Mouse (Mus musculus): Measurements from ENCODE around the gene H2-M10.1.
"Not testable (repeated sequence)": the region's sequence is repeated elsewhere in the genome, so short reads cannot be mapped to it uniquely, and the experiment has no call there.

DNA sequence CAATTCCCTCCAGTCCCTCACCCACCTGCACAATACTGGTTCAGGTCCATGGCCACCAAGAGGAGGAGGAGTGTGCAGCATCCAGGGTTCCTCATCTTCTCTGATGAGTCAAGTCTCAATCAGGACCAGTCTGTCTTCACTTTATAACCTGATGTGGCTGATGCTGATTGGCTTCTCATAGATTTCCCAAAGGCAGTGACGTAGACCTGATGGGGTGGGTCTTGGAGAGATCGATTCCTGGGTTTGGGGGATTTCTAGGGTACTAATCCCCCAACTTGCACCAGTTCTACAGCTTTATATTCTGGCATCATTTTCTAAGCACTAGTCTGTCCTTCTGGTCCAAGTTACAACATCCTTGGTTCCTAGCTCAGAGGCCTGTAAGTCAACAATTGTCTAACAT lies 42.4 kb upstream of the H2-M10.1 start, which contains the start of gene H2-M10.3:
- not testable (repeated sequence) for TF ChIP-seq POLR2A (IDR thresholded peaks at IDR 0.05; ENCODE audit: borderline replicate concordance, insufficient read depth, low read length); CTCF (IDR thresholded peaks at IDR 0.05; ENCODE audit: borderline replicate concordance, insufficient read depth, low read depth, low read length)
